Mouse (Mus musculus): ENCODE results near the gene Ttll11. TPM values are rescaled to one million over a fixed set of nuclear protein-coding genes. Genes with fewer than 3 reads are reported as not detected.

Gene Ttll11
- polyA plus RNA-seq, 1 experiment from 2014 or later: 0.45 TPM

DNA sequence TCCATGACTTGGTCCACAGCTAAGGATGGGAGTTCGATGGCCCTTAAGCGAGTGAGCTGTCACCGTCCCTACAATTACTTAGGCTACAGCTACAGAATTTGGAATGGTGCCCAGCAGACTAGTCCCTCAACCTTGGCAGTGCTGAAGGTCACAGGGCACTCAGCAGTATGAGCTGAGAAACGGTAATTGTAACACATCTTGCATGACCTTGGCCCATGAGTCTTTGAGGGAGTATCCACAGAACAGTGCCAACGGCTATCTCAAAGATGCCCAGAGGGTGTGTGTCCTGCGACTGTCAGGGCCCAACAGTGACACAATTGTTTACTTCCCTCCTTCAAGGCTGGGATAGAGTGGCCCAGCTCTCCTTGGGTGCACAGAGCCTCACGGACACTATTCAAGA lies 118.5 kb downstream of the Ttll11 start:
- no peak overlapping the region for H3K4me3 ChIP-seq (ENCODE audit: low read depth, low read length)
- ATAC-seq (replicated peaks; ENCODE audit: low FRiP score) (no peak; the same call in 1 of the 2 replicates), DNase-seq (ENCODE audit: low spot score) (no peak)
- H3K9me3 ChIP-seq (ENCODE audit: control insufficient read depth, low read length): no peaks in the 10 kb centered on the region
- H3K4me2 ChIP-seq: no peak overlapping the region
- H3K4me1 ChIP-seq (replicated peaks; ENCODE audit: control insufficient read depth, insufficient read depth, low read length): 0 out of 2 replicates have a peak, but pooled peaks cover 2% of the 10 kb centered on the region
- H3K9ac ChIP-seq (ENCODE audit: low read depth, low read length): no peak overlapping the region
- H3K36me3 ChIP-seq (ENCODE audit: control insufficient read depth, insufficient read depth, low read length): no peaks in the 10 kb centered on the region
- no peaks in the 10 kb centered on the region for H3K27me3 ChIP-seq (replicated peaks; ENCODE audit: control insufficient read depth, insufficient read depth, low read length)
- 86% methylated on average over 7 of the region's 7 CpGs for WGBS
- H3K27ac ChIP-seq (ENCODE audit: low read depth, low read length): no peak overlapping the region

DNA sequence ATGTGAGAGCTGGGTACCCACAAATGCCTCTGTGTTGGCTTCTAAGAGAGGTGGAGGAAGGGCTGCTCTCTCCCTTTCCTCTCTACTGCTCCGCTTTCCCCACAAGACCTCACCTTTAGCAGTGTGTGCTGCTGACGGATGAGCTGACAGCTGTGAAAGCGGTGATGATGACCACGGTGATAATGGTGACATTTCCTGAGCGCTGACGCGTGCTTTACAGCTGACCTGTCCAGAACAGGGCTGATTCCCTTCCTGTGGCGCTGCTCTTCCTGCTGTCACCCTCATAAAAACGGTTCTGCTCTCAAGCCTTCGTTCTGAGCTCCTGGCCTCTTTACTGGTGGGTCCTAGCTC lies 119.3 kb downstream of the Ttll11 start:
- Histone ChIP-seq H3K4me3 (ENCODE audit: low read depth, low read length) (no peak overlapping the region), H3K9ac (ENCODE audit: low read depth, low read length) (no peak overlapping the region), H3K27ac (ENCODE audit: low read depth, low read length) (no peak overlapping the region), H3K4me1 (replicated peaks; ENCODE audit: control insufficient read depth, insufficient read depth, low read length) (0 out of 2 replicates have a peak, but pooled peaks cover 2% of the 10 kb centered on the region), H3K9me3 (ENCODE audit: control insufficient read depth, low read length) (no peaks in the 10 kb centered on the region), H3K4me2 (no peak overlapping the region), H3K27me3 (replicated peaks; ENCODE audit: control insufficient read depth, insufficient read depth, low read length) (no peaks in the 10 kb centered on the region), H3K36me3 (ENCODE audit: control insufficient read depth, insufficient read depth, low read length) (no peaks in the 10 kb centered on the region)
- DNase-seq (ENCODE audit: low spot score) (no peak), ATAC-seq (replicated peaks; ENCODE audit: low FRiP score) (no peak)
- WGBS: 28% methylated on average over 10 of the region's 10 CpGs

DNA sequence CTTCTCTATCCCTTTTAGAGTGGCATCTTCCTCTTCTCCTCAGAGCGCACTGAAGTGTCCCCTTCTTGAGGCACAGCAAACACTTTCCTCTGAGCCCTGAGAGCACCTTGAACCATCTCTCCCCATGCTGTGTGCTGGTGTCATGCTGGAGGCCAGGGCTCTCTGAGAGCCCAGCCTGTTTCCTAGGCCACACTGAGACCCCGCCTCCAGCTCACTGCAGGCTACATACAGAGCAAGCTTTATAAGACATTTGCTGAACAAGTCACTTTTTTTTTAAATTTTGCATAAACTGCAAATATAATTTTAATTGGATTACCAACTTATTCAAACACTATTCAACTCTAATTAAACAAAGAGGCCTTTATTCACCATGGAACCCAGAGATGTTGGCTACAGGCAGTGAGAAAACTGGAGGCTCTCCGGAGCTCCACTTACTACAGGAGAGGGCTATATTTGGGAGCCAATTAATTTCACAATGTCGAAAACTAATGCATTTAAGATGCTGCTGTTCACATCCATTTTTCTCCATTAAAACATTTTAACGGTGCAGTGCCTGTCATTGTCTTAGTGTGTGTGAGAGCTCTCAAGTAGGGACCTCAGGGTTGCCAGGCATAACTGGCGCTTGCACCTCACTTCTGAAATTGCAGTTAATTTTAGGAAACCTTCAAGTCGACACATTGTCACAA lies 119.9 kb downstream of the Ttll11 start:
- no peak overlapping the region for H3K9ac ChIP-seq (ENCODE audit: low read depth, low read length)
- no peak overlapping the region for H3K4me3 ChIP-seq (ENCODE audit: low read depth, low read length)
- no peaks in the 10 kb centered on the region for H3K27me3 ChIP-seq (replicated peaks; ENCODE audit: control insufficient read depth, insufficient read depth, low read length)
- WGBS: 69% methylated on average over 7 of the region's 7 CpGs
- H3K9me3 ChIP-seq (ENCODE audit: control insufficient read depth, low read length): no peaks in the 10 kb centered on the region
- no peak overlapping the region for H3K4me2 ChIP-seq
- ATAC-seq (replicated peaks; ENCODE audit: low FRiP score) (no peak), DNase-seq (ENCODE audit: low spot score) (no peak)
- H3K4me1 ChIP-seq (replicated peaks; ENCODE audit: control insufficient read depth, insufficient read depth, low read length): 0 out of 2 replicates have a peak, but pooled peaks cover 2% of the 10 kb centered on the region
- no peak overlapping the region for H3K27ac ChIP-seq (ENCODE audit: low read depth, low read length)
- H3K36me3 ChIP-seq (ENCODE audit: control insufficient read depth, insufficient read depth, low read length): no peaks in the 10 kb centered on the region

DNA sequence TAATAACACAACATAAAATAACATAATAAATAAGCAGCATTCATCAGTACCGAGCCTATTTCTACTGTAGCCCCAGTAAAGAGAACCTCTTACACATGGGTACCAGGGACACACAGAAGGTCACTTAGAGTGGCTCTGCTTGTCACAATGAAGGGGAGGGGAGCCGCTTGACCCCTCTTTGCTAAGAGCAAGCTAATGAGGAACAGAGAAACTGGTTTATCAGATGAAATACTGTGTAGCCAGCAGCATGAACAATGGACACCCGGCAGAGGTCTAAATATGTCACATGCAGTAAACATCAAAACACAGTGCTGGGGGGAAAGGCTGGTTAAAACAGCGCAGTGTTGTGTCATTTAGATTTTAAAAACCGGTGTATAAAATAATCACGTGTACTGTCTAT lies 121.4 kb downstream of the Ttll11 start:
- WGBS: 70% methylated on average over 6 of the region's 6 CpGs
- Histone ChIP-seq H3K9me3 (ENCODE audit: control insufficient read depth, low read length) (no peaks in the 10 kb centered on the region), H3K4me1 (replicated peaks; ENCODE audit: control insufficient read depth, insufficient read depth, low read length) (0 out of 2 replicates have a peak, but pooled peaks cover 2% of the 10 kb centered on the region), H3K9ac (ENCODE audit: low read depth, low read length) (no peak overlapping the region), H3K36me3 (ENCODE audit: control insufficient read depth, insufficient read depth, low read length) (no peaks in the 10 kb centered on the region), H3K27me3 (replicated peaks; ENCODE audit: control insufficient read depth, insufficient read depth, low read length) (no peaks in the 10 kb centered on the region), H3K27ac (ENCODE audit: low read depth, low read length) (no peak overlapping the region), H3K4me2 (no peak overlapping the region), H3K4me3 (ENCODE audit: low read depth, low read length) (no peak overlapping the region)
- no peak for ATAC-seq (replicated peaks; ENCODE audit: low FRiP score)
- no peak for DNase-seq (ENCODE audit: low spot score)

DNA sequence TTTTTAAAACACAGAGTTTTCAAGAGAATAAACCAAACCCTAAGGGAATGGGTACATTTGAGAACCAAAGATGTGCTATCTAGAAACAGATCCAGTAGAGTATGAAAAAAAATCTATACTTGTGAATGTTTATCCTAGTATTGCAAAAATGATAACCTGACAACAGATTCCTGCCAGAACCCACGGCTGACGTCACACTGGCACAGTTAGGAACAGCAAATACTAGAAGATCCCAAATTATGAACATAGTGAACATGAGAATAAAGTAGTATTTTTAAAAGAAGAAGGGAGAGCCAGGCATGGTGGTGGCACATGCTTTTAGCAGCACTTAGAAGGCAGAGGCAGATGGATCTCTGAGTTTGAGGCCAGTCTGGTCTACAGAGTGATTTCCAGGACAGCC lies 122.8 kb downstream of the Ttll11 start:
- 76% methylated on average over 2 of the region's 2 CpGs for WGBS

DNA sequence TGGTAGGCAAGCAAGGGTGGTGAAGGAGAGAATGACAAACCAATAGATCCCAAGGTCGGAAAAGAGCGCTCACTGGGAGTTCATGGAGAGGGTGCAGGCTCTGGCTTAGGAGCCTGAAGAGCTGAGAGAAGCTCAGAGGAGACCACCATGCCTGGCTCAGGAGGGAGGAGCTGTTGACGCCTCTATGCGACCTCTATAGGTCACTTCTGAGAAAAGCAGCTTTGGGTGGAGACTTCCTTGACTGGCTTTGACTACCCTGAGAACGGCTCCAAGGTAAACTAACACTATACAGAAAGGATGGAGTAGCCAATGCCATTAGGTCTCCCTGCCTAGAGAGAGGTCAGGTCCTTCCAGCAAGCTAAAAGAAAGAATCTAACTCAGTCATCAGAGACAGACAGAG lies 124.8 kb downstream of the Ttll11 start:
- peaks cover 3% of the 10 kb centered on the region for H3K27me3 ChIP-seq (replicated peaks; ENCODE audit: control insufficient read depth, insufficient read depth, low read length)
- ATAC-seq (replicated peaks; ENCODE audit: low FRiP score) (no peak), DNase-seq (ENCODE audit: low spot score) (no peak)
- no peak overlapping the region for H3K4me3 ChIP-seq (ENCODE audit: low read depth, low read length)
- H3K36me3 ChIP-seq (ENCODE audit: control insufficient read depth, insufficient read depth, low read length): no peaks in the 10 kb centered on the region
- H3K9ac ChIP-seq (ENCODE audit: low read depth, low read length): no peak overlapping the region
- no peak overlapping the region for H3K27ac ChIP-seq (ENCODE audit: low read depth, low read length)
- WGBS: 33% methylated on average over 5 of the region's 5 CpGs
- H3K9me3 ChIP-seq (ENCODE audit: control insufficient read depth, low read length): no peaks in the 10 kb centered on the region
- H3K4me2 ChIP-seq: no peak overlapping the region
- H3K4me1 ChIP-seq (replicated peaks; ENCODE audit: control insufficient read depth, insufficient read depth, low read length): peaks cover 5% of the 10 kb centered on the region; the same call in 1 of the 2 replicates

More for the DNA sequence above, 122.8 kb downstream of the Ttll11 start:
- Histone ChIP-seq H3K4me1 (replicated peaks; ENCODE audit: control insufficient read depth, insufficient read depth, low read length) (0 out of 2 replicates have a peak, but pooled peaks cover 2% of the 10 kb centered on the region), H3K4me2 (no peak overlapping the region), H3K27ac (ENCODE audit: low read depth, low read length) (no peak overlapping the region), H3K36me3 (ENCODE audit: control insufficient read depth, insufficient read depth, low read length) (no peaks in the 10 kb centered on the region), H3K9me3 (ENCODE audit: control insufficient read depth, low read length) (no peaks in the 10 kb centered on the region), H3K27me3 (replicated peaks; ENCODE audit: control insufficient read depth, insufficient read depth, low read length) (no peaks in the 10 kb centered on the region), H3K9ac (ENCODE audit: low read depth, low read length) (no peak overlapping the region), H3K4me3 (ENCODE audit: low read depth, low read length) (no peak overlapping the region)
- ATAC-seq (replicated peaks; ENCODE audit: low FRiP score) (no peak), DNase-seq (ENCODE audit: low spot score) (no peak)

DNA sequence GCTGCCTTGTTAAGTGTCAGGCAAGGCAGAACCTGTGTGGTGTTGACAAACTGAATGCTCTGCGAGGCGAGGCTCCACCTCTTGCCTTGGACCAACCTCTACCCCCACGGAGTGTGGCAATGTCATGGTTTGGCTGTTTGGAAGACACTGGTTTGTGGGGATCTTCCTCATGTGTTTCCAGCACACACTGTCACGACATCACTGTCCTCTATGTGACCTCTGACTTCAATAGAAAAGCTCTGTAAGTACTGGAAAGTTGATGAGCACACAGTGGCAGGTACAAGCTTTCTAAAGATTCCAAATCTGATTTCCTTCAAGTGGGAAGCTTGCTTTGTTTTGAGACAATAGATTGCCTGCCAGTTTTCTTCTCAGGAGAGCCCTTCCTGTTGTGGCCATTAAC lies 126.7 kb downstream of the Ttll11 start:
- no peaks in the 10 kb centered on the region for H3K9me3 ChIP-seq (ENCODE audit: control insufficient read depth, low read length)
- no peak for ATAC-seq (replicated peaks; ENCODE audit: low FRiP score)
- no peak overlapping the region for H3K27ac ChIP-seq (ENCODE audit: low read depth, low read length)
- H3K36me3 ChIP-seq (ENCODE audit: control insufficient read depth, insufficient read depth, low read length): no peaks in the 10 kb centered on the region
- no peak overlapping the region for H3K9ac ChIP-seq (ENCODE audit: low read depth, low read length)
- no peak for DNase-seq (ENCODE audit: low spot score)
- WGBS: 71% methylated on average over 4 of the region's 4 CpGs
- H3K4me2 ChIP-seq: no peak overlapping the region
- peaks cover 4% of the 10 kb centered on the region for H3K27me3 ChIP-seq (replicated peaks; ENCODE audit: control insufficient read depth, insufficient read depth, low read length)
- H3K4me1 ChIP-seq (replicated peaks; ENCODE audit: control insufficient read depth, insufficient read depth, low read length): peaks cover 4% of the 10 kb centered on the region; the same call in 1 of the 2 replicates
- no peak overlapping the region for H3K4me3 ChIP-seq (ENCODE audit: low read depth, low read length)

DNA sequence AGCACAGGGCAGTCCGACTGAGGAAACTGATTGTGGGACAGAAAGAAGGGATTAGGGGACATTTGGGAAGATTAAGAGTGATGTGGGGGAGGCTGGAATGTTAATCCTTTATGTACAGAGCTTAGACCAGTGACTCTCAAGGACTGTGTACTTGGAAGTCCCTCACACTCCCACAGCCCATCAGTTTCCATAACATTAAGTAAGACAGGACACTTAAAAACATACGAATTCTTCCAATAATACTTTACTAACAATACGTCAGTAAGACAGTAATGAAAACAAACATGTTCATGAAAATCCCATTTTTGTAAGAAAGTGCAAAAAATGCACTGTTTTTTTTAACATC lies 127.6 kb downstream of the Ttll11 start:
- Histone ChIP-seq H3K9ac (ENCODE audit: low read depth, low read length) (no peak overlapping the region), H3K36me3 (ENCODE audit: control insufficient read depth, insufficient read depth, low read length) (no peaks in the 10 kb centered on the region), H3K27me3 (replicated peaks; ENCODE audit: control insufficient read depth, insufficient read depth, low read length) (peaks cover 4% of the 10 kb centered on the region), H3K4me2 (no peak overlapping the region), H3K4me1 (replicated peaks; ENCODE audit: control insufficient read depth, insufficient read depth, low read length) (peaks cover 4% of the 10 kb centered on the region; the same call in 1 of the 2 replicates), H3K9me3 (ENCODE audit: control insufficient read depth, low read length) (no peaks in the 10 kb centered on the region), H3K27ac (ENCODE audit: low read depth, low read length) (no peak overlapping the region), H3K4me3 (ENCODE audit: low read depth, low read length) (no peak overlapping the region)
- DNase-seq (ENCODE audit: low spot score): no peak
- ATAC-seq (replicated peaks; ENCODE audit: low FRiP score): no peak
- WGBS: 57% methylated on average over 3 of the region's 3 CpGs

DNA sequence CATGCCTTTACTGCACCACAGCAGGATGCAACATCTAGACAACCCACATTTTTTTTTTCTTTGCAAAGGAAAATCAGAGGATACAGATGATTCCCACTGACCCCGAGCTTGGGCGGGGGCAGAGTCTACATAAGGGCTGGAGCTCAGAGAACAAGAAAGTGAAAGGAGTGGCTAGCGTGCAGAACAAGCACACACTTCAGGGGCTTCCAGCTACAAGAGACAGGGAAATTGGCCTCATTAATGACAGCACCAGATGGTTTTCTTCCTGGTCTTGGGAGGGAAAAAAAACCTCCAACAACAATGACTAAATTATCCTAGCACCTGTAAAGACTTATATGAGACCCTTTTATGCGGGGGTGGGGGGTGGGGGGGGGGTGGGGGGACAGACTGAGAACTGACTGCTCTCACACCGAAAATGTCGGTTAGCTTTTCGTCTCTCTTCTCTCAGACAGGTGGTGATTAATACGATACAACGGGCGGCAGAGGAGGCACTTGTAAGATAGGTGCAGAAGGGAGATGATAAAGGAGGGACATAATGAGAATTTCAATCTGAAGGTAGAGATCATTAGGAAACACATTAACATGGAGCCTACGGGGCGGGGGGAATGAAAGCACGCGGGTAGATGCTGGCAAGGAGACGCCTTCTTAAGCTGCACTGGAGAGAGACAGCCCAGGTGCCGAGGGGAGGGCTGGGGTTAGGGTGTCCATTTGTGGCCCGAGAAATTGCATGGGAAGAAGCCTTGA lies 128.1 kb downstream of the Ttll11 start:
- no peak for ATAC-seq (replicated peaks; ENCODE audit: low FRiP score)
- Histone ChIP-seq H3K4me2 (no peak overlapping the region), H3K4me3 (ENCODE audit: low read depth, low read length) (no peak overlapping the region)

More for the DNA sequence above, 128.1 kb downstream of the Ttll11 start:
- Histone ChIP-seq H3K36me3 (ENCODE audit: control insufficient read depth, insufficient read depth, low read length) (no peaks in the 10 kb centered on the region), H3K9ac (ENCODE audit: low read depth, low read length) (no peak overlapping the region), H3K27me3 (replicated peaks; ENCODE audit: control insufficient read depth, insufficient read depth, low read length) (peaks cover 4% of the 10 kb centered on the region), H3K9me3 (ENCODE audit: control insufficient read depth, low read length) (no peaks in the 10 kb centered on the region), H3K27ac (ENCODE audit: low read depth, low read length) (no peak overlapping the region), H3K4me1 (replicated peaks; ENCODE audit: control insufficient read depth, insufficient read depth, low read length) (peaks cover 4% of the 10 kb centered on the region; the same call in 1 of the 2 replicates)
- WGBS: 55% methylated on average over 17 of the region's 17 CpGs
- DNase-seq (ENCODE audit: low spot score): no peak
